Mouse (Mus musculus) megakaryocyte-erythroid progenitor cell, adult 5-6 weeks (primary cell): Measurements from ENCODE around the gene Zzef1. TPM values are rescaled to one million over a fixed set of nuclear protein-coding genes. Genes with fewer than 3 reads are reported as not detected.

Experiments used
- total RNA-seq, 2 experiments: library from RNA; stranded (forward) in 1 of 2; stranded (reverse) in 1 of 2; fragments of 200-1000, 215-1000 nt in 1 of 2; fragments of >200 nt in 1 of 2; fragmentation: Nextera tagmentation in 1 of 2; gene quantifications; 2 replicates each; pipeline ENCODE4 v1.2.3; 2014 to 2017

Zzef1 gene
- total RNA-seq, 2 experiments from 2014 or later, result 26.9 to 40.4 TPM

Other genes with a start within 250 kb of the Zzef1 start
- gene Spns3, start 245.7 kb upstream of the Zzef1 start, total RNA-seq (2014; fragmentation: Nextera tagmentation), result 9.2 and 14.0 TPM in 2 replicates
- gene Spns3, start 245.7 kb upstream of the Zzef1 start, total RNA-seq (2017), result 3.8 and 7.1 TPM in 2 replicates
- gene Ube2g1, start 188.9 kb upstream of the Zzef1 start, total RNA-seq (2014; fragmentation: Nextera tagmentation), result 27.1 and 37.5 TPM in 2 replicates
- gene Ube2g1, start 188.9 kb upstream of the Zzef1 start, total RNA-seq (2017), result 35.6 and 54.0 TPM in 2 replicates
- 27.7 and 30.3 TPM in 2 replicates for gene Ankfy1, start 106.2 kb upstream of the Zzef1 start, total RNA-seq (2014; fragmentation: Nextera tagmentation)
- gene Ankfy1, start 106.2 kb upstream of the Zzef1 start, total RNA-seq (2017), result 24.0 and 28.9 TPM in 2 replicates
- gene Cyb5d2, start 84 bp upstream of the Zzef1 start, total RNA-seq (2014; fragmentation: Nextera tagmentation), result 6.6 and 10.1 TPM in 2 replicates
- 3.9 and 5.4 TPM in 2 replicates for gene Cyb5d2, start 84 bp upstream of the Zzef1 start, total RNA-seq (2017)
- gene Atp2a3, start 164.9 kb downstream of the Zzef1 start, total RNA-seq (2014; fragmentation: Nextera tagmentation), result 16.4 and 28.3 TPM in 2 replicates
- 14.9 and 15.7 TPM in 2 replicates for gene Atp2a3, start 164.9 kb downstream of the Zzef1 start, total RNA-seq (2017)
- gene P2rx1, start 202.9 kb downstream of the Zzef1 start, total RNA-seq (2014; fragmentation: Nextera tagmentation), result 1.8 and 3.1 TPM in 2 replicates
- gene P2rx1, start 202.9 kb downstream of the Zzef1 start, total RNA-seq (2017), result 2.2 TPM in 1 of 2 replicates, not detected in the other
- 0.12 and 0.28 TPM in 2 replicates for gene Camkk1, start 222.8 kb downstream of the Zzef1 start, total RNA-seq (2014; fragmentation: Nextera tagmentation)
- 0.53 TPM in 1 of 2 replicates, not detected in the other for gene Camkk1, start 222.8 kb downstream of the Zzef1 start, total RNA-seq (2017)